Mouse (Mus musculus): ENCODE results near the gene Mvp.
A peak's percentile ranks its signal among the peaks of the same experiment; 100 is the strongest.

Gene Mvp

GRCm38 (mm10) chr7:126949793-126950646 is 64.4 kb downstream of the Mvp start, which contains the start of gene Sez6l2:
Sez6l2 (plus strand) TSS chr7:126950563.
- peak; percentile 76 for DNase-seq (ENCODE audit: low spot score)

- DNase-seq (ENCODE audit: low spot score) = peak; percentile 61
Measured at GRCm38 (mm10) chr7:126949403-126949792, 65.0 kb downstream of the Mvp start, which contains the start of gene Asphd1. Asphd1 (minus strand) TSS chr7:126949582.

GRCm38 (mm10) chr7:126948626-126949025 is 65.8 kb downstream of the Mvp start:
- DNase-seq (ENCODE audit: low spot score) = no peak

GRCm38 (mm10) chr7:126946530-126946929 is 67.9 kb downstream of the Mvp start:
- peak; percentile 54 for DNase-seq (ENCODE audit: low spot score)

GRCm38 (mm10) chr7:126941801-126942200 is 72.6 kb downstream of the Mvp start:
- peak; percentile 70 for DNase-seq (ENCODE audit: low spot score)

GRCm38 (mm10) chr7:126941171-126941570 is 73.2 kb downstream of the Mvp start:
- no peak for DNase-seq (ENCODE audit: low spot score)

All from layer of hippocampus, adult 11-12 months (tissue).